Mouse (Mus musculus) effector memory CD4-positive, alpha-beta T cell, adult 7 months (primary cell): Measurements from ENCODE around the gene Slf1. TPM values are rescaled to one million over a fixed set of nuclear protein-coding genes. Genes with fewer than 3 reads are reported as not detected.

Source experiments
- polyA plus RNA-seq: library from polyadenylated mRNA; unstranded; fragments of 100-300 nt; shearing (Covaris generic); gene quantifications from one replicate; pipeline ENCODE4 v1.2.1, GENCODE M21; 2017

The Slf1 gene
- polyA plus RNA-seq, result 14.0 TPM

DNA sequence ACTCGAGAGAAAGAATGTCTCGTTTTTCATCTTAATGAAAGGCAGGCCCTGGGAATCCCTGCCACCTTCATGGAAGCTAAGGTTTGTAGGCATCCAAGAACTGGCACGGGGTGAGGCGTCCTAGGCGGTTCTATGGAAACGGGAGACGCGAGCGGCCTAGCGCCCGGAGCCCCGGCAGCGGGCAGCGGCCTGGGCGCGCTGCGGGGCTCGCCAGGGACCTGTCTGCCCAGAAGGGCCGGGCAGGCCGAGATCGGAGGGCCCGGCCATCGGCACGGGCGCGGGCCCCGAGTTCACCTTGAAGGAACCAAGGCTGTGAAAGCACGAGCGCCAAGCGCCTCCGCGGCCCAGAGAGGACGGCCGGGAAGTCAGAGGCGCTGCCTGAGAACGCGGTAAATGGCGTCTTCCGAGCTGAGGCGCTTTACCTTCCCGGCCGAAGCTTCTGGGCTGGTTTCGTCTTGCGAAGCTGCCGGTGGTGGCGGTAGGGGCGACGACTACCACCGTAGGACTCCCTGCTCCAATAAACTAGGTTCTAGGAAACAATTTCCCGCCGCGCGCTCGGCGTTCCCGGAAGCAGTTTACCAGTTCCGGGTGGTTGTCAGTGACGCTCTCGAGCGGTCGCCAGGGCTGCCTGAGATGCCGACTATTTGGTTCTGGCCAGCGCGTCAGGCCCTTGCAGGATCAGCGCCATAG is at the start of gene Slf1, which contains the start of gene 2210408I21Rik:
Gene Slf1 (minus strand): TSS at position 543 of the 690 bp plus-strand sequence.
Gene 2210408I21Rik (plus strand): TSS at position 610 of the 690 bp plus-strand sequence.

Other genes with a start within 250 kb of the Slf1 start
- 1.6 TPM for gene 2210408I21Rik, start 67 bp upstream of the Slf1 start, polyA plus RNA-seq